Mouse (Mus musculus) embryonic facial prominence, embryonic 15.5 days (tissue): ENCODE measurements at regions not wholly inside any gene's neighbourhood (a gene's known extent, or its start where the extent isn't known, plus 50 kb on each side); places are given as distances from the start of the nearest gene placed in this dataset.
A peak's percentile ranks its signal among the peaks of the same experiment; 100 is the strongest.
"Not testable (repeated sequence)": the region's sequence is repeated elsewhere in the genome, so short reads cannot be mapped to it uniquely, and the experiment has no call there.

Experiments used
- ATAC-seq: fragments of 200-750 bp; cut with Nextera tagmentation; 2 replicates; pipeline ENCODE4 v1.8.0; 2017; ENCODE audit warnings: low read depth, moderate TSS enrichment; ENCODE audit not compliant: insufficient number of reproducible peaks, low FRiP score, low TSS enrichment
- H3K27ac ChIP-seq: fragments of 300-500 bp; sonication (generic); replicated peaks from 2 replicates; pipeline ENCODE4 v1.5.1; 2015; ENCODE audit warnings: mild to moderate bottlenecking, inconsistent platforms
- H3K27me3 ChIP-seq: fragments of 300-500 bp; sonication (generic); 2 replicates; pipeline ENCODE4 v1.6.1; 2015; ENCODE audit warnings: inconsistent platforms
- H3K36me3 ChIP-seq: fragments of 300-500 bp; sonication (generic); 2 replicates; pipeline ENCODE4 v1.6.1; 2015; ENCODE audit warnings: mild to moderate bottlenecking, inconsistent platforms
- H3K4me1 ChIP-seq: fragments of 300-500 bp; sonication (generic); 2 replicates; pipeline ENCODE4 v1.6.1; 2015; ENCODE audit warnings: inconsistent platforms
- H3K4me2 ChIP-seq: fragments of 300-500 bp; sonication (generic); replicated peaks from 2 replicates; pipeline ENCODE4 v1.6.1; 2015; ENCODE audit warnings: mild to moderate bottlenecking, inconsistent platforms
- H3K4me3 ChIP-seq: fragments of 300-500 bp; sonication (generic); replicated peaks from 2 replicates; pipeline ENCODE4 v1.5.1; 2015; ENCODE audit warnings: mild to moderate bottlenecking, inconsistent platforms
- H3K9ac ChIP-seq: fragments of 300-500 bp; sonication (generic); 2 replicates; pipeline ENCODE4 v1.6.1; 2015; ENCODE audit warnings: inconsistent platforms
- H3K9me3 ChIP-seq: fragments of 300-500 bp; sonication (generic); replicated peaks from 2 replicates; pipeline ENCODE4 v1.6.1; 2016; ENCODE audit warnings: inconsistent platforms
- WGBS: fragments of 180-500 bp; shearing (Covaris S2); methylation state at CpG from one replicate; pipeline ENCODE4 v1.1.7; 2015; 5-methylcytosine and 5-hydroxymethylcytosine counted together

- WGBS: 72% methylated on average over 7 of the region's 7 CpGs
- Histone ChIP-seq H3K36me3 (no peaks in the 10 kb centered on the region), H3K4me1 (no peaks in the 10 kb centered on the region), H3K9ac (no peak overlapping the region), H3K27ac (no peak overlapping the region), H3K4me2 (no peak overlapping the region), H3K9me3 (no peaks in the 10 kb centered on the region), H3K27me3 (no peaks in the 10 kb centered on the region), H3K4me3 (no peak overlapping the region)
- ATAC-seq: no peak
Observed at GRCm38 (mm10) chr3:101224091-101224490, 63.6 kb downstream of the Cd2 start.

GRCm38 (mm10) chr3:101219897-101220296 lies 67.8 kb downstream of the Cd2 start:
- no peaks in the 10 kb centered on the region for H3K36me3 ChIP-seq
- WGBS: 95% methylated on average over 2 of the region's 2 CpGs
- no peak overlapping the region for H3K4me2 ChIP-seq
- no peaks in the 10 kb centered on the region for H3K4me1 ChIP-seq
- H3K9ac ChIP-seq: no peak overlapping the region
- no peak for ATAC-seq
- no peaks in the 10 kb centered on the region for H3K27me3 ChIP-seq
- no peak overlapping the region for H3K27ac ChIP-seq
- H3K9me3 ChIP-seq: no peaks in the 10 kb centered on the region
- no peak overlapping the region for H3K4me3 ChIP-seq

- H3K36me3 ChIP-seq: no peaks in the 10 kb centered on the region
- no peaks in the 10 kb centered on the region for H3K27me3 ChIP-seq
- no peak overlapping the region for H3K4me3 ChIP-seq
- no peak overlapping the region for H3K4me2 ChIP-seq
- H3K27ac ChIP-seq: no peak overlapping the region
- H3K9me3 ChIP-seq: no peaks in the 10 kb centered on the region
- 71% methylated on average over 13 of the region's 13 CpGs for WGBS
- no peak for ATAC-seq
- peaks cover 20% of the 10 kb centered on the region for H3K4me1 ChIP-seq
- H3K9ac ChIP-seq: no peak overlapping the region
Observed at GRCm38 (mm10) chr3:101216711-101217110, 71.0 kb downstream of the Cd2 start.

- H3K27me3 ChIP-seq: no peaks in the 10 kb centered on the region
- H3K9me3 ChIP-seq: no peaks in the 10 kb centered on the region
- no peak overlapping the region for H3K4me2 ChIP-seq
- 64% methylated on average over 4 of the region's 4 CpGs for WGBS
- H3K36me3 ChIP-seq: no peaks in the 10 kb centered on the region
- no peak overlapping the region for H3K9ac ChIP-seq
- no peak for ATAC-seq
- H3K4me3 ChIP-seq: no peak overlapping the region
- peaks cover 29% of the 10 kb centered on the region for H3K4me1 ChIP-seq
- peak overlapping the region; percentile 78; the same call in 1 of the 2 replicates for H3K27ac ChIP-seq
Observed at GRCm38 (mm10) chr3:101213212-101213562, 74.6 kb downstream of the Cd2 start.

GRCm38 (mm10) chr3:101212403-101213211 lies 75.1 kb downstream of the Cd2 start:
- no peak overlapping the region for H3K4me3 ChIP-seq
- no peaks in the 10 kb centered on the region for H3K36me3 ChIP-seq
- peak; percentile 83 for ATAC-seq
- no peak overlapping the region for H3K9ac ChIP-seq
- WGBS: 13% methylated on average over 12 of the region's 12 CpGs
- peak overlapping the region; percentile 27; the same call in 1 of the 2 replicates for H3K4me2 ChIP-seq
- H3K4me1 ChIP-seq: peaks cover 29% of the 10 kb centered on the region
- H3K9me3 ChIP-seq: no peaks in the 10 kb centered on the region
- no peaks in the 10 kb centered on the region for H3K27me3 ChIP-seq
- H3K27ac ChIP-seq: peak overlapping the region; percentile 78

- Histone ChIP-seq H3K4me1 (peaks cover 29% of the 10 kb centered on the region), H3K9me3 (no peaks in the 10 kb centered on the region), H3K4me2 (no peak overlapping the region), H3K27ac (peak overlapping the region; percentile 78), H3K27me3 (no peaks in the 10 kb centered on the region), H3K4me3 (no peak overlapping the region), H3K9ac (no peak overlapping the region), H3K36me3 (no peaks in the 10 kb centered on the region)
- 34% methylated on average over 4 of the region's 4 CpGs for WGBS
- ATAC-seq: peak; percentile 36; the same call in 1 of the 2 replicates
Observed at GRCm38 (mm10) chr3:101211936-101212335, 75.8 kb downstream of the Cd2 start.

GRCm38 (mm10) chr3:101209546-101209945 lies 78.2 kb downstream of the Cd2 start:
- Histone ChIP-seq H3K4me1 (peaks cover 29% of the 10 kb centered on the region), H3K4me3 (no peak overlapping the region), H3K27me3 (no peaks in the 10 kb centered on the region), H3K4me2 (no peak overlapping the region), H3K36me3 (no peaks in the 10 kb centered on the region), H3K9ac (no peak overlapping the region), H3K9me3 (no peaks in the 10 kb centered on the region), H3K27ac (no peak overlapping the region)
- no peak for ATAC-seq
- WGBS: 67% methylated on average over 7 of the region's 7 CpGs

GRCm38 (mm10) chr3:101208751-101209150 lies 79.0 kb downstream of the Cd2 start:
- WGBS: 79% methylated on average over 12 of the region's 12 CpGs
- Histone ChIP-seq H3K9me3 (no peaks in the 10 kb centered on the region), H3K9ac (no peak overlapping the region), H3K27me3 (no peaks in the 10 kb centered on the region), H3K4me3 (no peak overlapping the region), H3K4me1 (peaks cover 29% of the 10 kb centered on the region), H3K36me3 (no peaks in the 10 kb centered on the region), H3K27ac (no peak overlapping the region), H3K4me2 (no peak overlapping the region)
- no peak for ATAC-seq

- not testable (repeated sequence) for H3K36me3 ChIP-seq, ATAC-seq, H3K9me3 ChIP-seq, H3K9ac ChIP-seq, H3K4me1 ChIP-seq, H3K27ac ChIP-seq, H3K27me3 ChIP-seq, H3K4me2 ChIP-seq, H3K4me3 ChIP-seq
- WGBS: 95% methylated on average over 13 of the region's 13 CpGs
Observed at GRCm38 (mm10) chr3:101206172-101206571, 81.6 kb downstream of the Cd2 start.

- no peak for ATAC-seq
- Histone ChIP-seq H3K4me2 (no peak overlapping the region), H3K9me3 (no peaks in the 10 kb centered on the region), H3K4me1 (no peaks in the 10 kb centered on the region), H3K4me3 (no peak overlapping the region), H3K27ac (no peak overlapping the region), H3K9ac (no peak overlapping the region), H3K36me3 (no peaks in the 10 kb centered on the region), H3K27me3 (0 out of 2 replicates have a peak, but pooled peaks cover 2% of the 10 kb centered on the region)
- WGBS: 80% methylated on average over 5 of the region's 5 CpGs
Observed at GRCm38 (mm10) chr3:101194725-101195124, 84.6 kb upstream of the Ptgfrn start.

GRCm38 (mm10) chr3:101194319-101194718 lies 84.2 kb upstream of the Ptgfrn start:
- 58% methylated on average over 5 of the region's 5 CpGs for WGBS

More at GRCm38 (mm10) chr3:101194319-101194718, 84.2 kb upstream of the Ptgfrn start:
- H3K36me3 ChIP-seq: no peaks in the 10 kb centered on the region
- no peak for ATAC-seq
- H3K27me3 ChIP-seq: 0 out of 2 replicates have a peak, but pooled peaks cover 2% of the 10 kb centered on the region
- H3K27ac ChIP-seq: no peak overlapping the region
- H3K9me3 ChIP-seq: no peaks in the 10 kb centered on the region
- H3K4me1 ChIP-seq: no peaks in the 10 kb centered on the region
- no peak overlapping the region for H3K4me2 ChIP-seq
- no peak overlapping the region for H3K9ac ChIP-seq
- no peak overlapping the region for H3K4me3 ChIP-seq
